Mouse (Mus musculus) myocyte (in vitro differentiated cells): ENCODE data around the gene Olfr313.

Experiments
- CEBPB ChIP-seq: IDR thresholded peaks from 2 replicates; pipeline ENCODE4 v1.6.1; 2011; ENCODE audit warnings: mild to moderate bottlenecking, moderate library complexity; ENCODE audit not compliant: poor library complexity, insufficient read depth, severe bottlenecking
- E2F4 ChIP-seq: IDR thresholded peaks from one replicate; pipeline ENCODE4 v1.6.1; 2011; ENCODE audit warnings: mild to moderate bottlenecking, control low read depth, moderate library complexity; ENCODE audit not compliant: insufficient read depth
- MAX ChIP-seq: IDR thresholded peaks from one replicate; pipeline ENCODE4 v1.6.1; 2011; ENCODE audit warnings: low read depth, mild to moderate bottlenecking, control low read depth
- MYOD1 ChIP-seq, 3 experiments: IDR thresholded peaks; one replicate each; pipeline ENCODE4 v1.6.1; 2011; ENCODE audit warnings: control low read depth in 2 of 3, low read depth in 2 of 3, mild to moderate bottlenecking in 2 of 3, moderate library complexity in 1 of 3; ENCODE audit not compliant: insufficient read length in 2 of 3, control insufficient read depth in 1 of 3
- MYOG ChIP-seq, 3 experiments: IDR thresholded peaks; one replicate each; pipeline ENCODE4 v1.6.1; 2011; ENCODE audit warnings: control low read depth in 2 of 3, low read depth in 2 of 3, mild to moderate bottlenecking in 2 of 3; ENCODE audit not compliant: insufficient read length in 2 of 3, control insufficient read depth in 1 of 3, insufficient read depth in 1 of 3
- POLR2A ChIP-seq: IDR thresholded peaks from one replicate; pipeline ENCODE4 v1.6.1; 2011; ENCODE audit warnings: low read depth, mild to moderate bottlenecking, control low read depth, moderate library complexity; ENCODE audit not compliant: insufficient read length
- POLR2AphosphoS2 ChIP-seq: IDR thresholded peaks from one replicate; pipeline ENCODE4 v1.6.1; 2011; ENCODE audit warnings: low read depth, control low read depth; ENCODE audit not compliant: insufficient read length
- REST ChIP-seq: IDR thresholded peaks from one replicate; pipeline ENCODE4 v1.6.1; 2011; ENCODE audit warnings: mild to moderate bottlenecking, control low read depth, moderate library complexity; ENCODE audit not compliant: insufficient read depth, insufficient read length
- TCF12 ChIP-seq: IDR thresholded peaks from one replicate; pipeline ENCODE4 v1.6.1; 2011; ENCODE audit warnings: mild to moderate bottlenecking, control low read depth; ENCODE audit not compliant: poor library complexity, insufficient read depth, severe bottlenecking
- TCF3 ChIP-seq: IDR thresholded peaks from one replicate; pipeline ENCODE4 v1.6.1; 2011; ENCODE audit warnings: low read depth, control low read depth; ENCODE audit not compliant: insufficient read length
- USF1 ChIP-seq: IDR thresholded peaks from one replicate; pipeline ENCODE4 v1.6.1; 2011; ENCODE audit warnings: low read depth, mild to moderate bottlenecking, control low read depth, moderate library complexity

DNA sequence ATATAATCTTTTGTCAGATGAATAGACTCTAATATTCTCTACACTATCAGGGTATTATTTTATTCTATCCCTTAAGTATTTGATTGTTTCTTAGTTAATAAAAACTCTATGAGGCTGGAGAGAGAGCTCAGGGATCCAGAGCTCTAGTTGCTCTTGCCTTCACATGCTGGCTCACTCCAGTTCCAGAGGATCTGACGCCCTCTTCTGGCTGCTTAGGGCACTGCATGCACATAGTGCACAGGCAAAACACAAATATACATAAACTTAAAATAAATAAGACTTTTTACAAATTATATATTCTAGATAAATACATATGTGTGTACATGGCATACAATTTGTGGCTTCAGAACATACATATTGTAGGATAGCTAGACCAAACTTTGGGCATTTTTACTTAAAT lies 2.8 kb upstream of the Olfr313 start:
- no peak for TF ChIP-seq USF1
- TF ChIP-seq TCF12, result no peak
- TF ChIP-seq REST, result no peak
- TF ChIP-seq MAX, result no peak
- TF ChIP-seq POLR2A, result no peak
- no peak for TF ChIP-seq POLR2AphosphoS2
- TF ChIP-seq MYOD1 (IDR thresholded peaks at IDR 0.05; ENCODE audit: control insufficient read depth in 1 of 3, insufficient read length in 2 of 3, low read depth in 2 of 3), result no peak
- TF ChIP-seq MYOG (IDR thresholded peaks at IDR 0.05; ENCODE audit: control insufficient read depth in 1 of 3, insufficient read depth in 1 of 3, insufficient read length in 2 of 3, low read depth in 2 of 3), result no peak
- no peak for TF ChIP-seq CEBPB
- no peak for TF ChIP-seq E2F4
- no peak for TF ChIP-seq TCF3
